Mouse (Mus musculus): ENCODE data around the gene Zfyve26.

DNA sequence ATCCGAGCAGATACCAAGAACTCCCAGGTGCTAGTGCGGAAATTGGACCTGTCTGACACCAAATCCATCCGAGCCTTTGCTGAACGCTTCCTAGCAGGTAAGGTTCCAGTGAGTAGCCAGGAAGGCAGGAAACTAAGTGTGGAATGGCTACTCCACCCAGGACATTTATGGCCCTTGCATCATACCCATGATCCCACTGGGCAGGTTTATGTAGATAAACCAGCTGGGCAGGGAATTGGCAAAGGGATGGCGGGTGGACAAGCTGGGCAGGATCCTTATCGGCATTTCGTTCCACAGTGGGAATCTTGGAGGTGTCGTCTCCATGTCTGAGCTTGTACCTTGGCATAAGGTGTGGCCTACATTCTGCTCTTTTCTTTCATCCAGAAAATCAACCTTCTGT, 84.7 kb downstream of the Zfyve26 start:
- no peak for TF ChIP-seq GATA1 (IDR thresholded peaks at IDR 0.05; ENCODE audit: borderline replicate concordance, low read length)
- TF ChIP-seq FLI1 (IDR thresholded peaks at IDR 0.05; ENCODE audit: low read length): no peak
